Mouse (Mus musculus) midbrain, postnatal 0 days (tissue): ENCODE measurements around the gene Man1b1. TPM values are rescaled to one million over a fixed set of nuclear protein-coding genes. Genes with fewer than 3 reads are reported as not detected.

Experiments
- ATAC-seq: fragments of 200-750 bp; cut with Nextera tagmentation; 2 replicates; pipeline ENCODE4 v1.8.0; 2017; ENCODE audit warnings: moderate number of reproducible peaks, mild to moderate bottlenecking, moderate TSS enrichment, moderate library complexity; ENCODE audit not compliant: low FRiP score
- DNase-seq: peaks from one replicate; pipeline ENCODE4 v3.0.0-alpha.2; 2015; ENCODE audit warnings: low spot score
- H3K27ac ChIP-seq: fragments of 300-500 bp; sonication (generic); 2 replicates; pipeline ENCODE4 v1.5.1; 2014; ENCODE audit warnings: low read depth, mild to moderate bottlenecking, low read length, mixed read lengths
- H3K27me3 ChIP-seq: fragments of 300-500 bp; sonication (generic); 2 replicates; pipeline ENCODE4 v1.6.1; 2014; ENCODE audit warnings: low read length, control low read depth, mixed read lengths; ENCODE audit not compliant: insufficient read depth
- H3K36me3 ChIP-seq: fragments of 300-500 bp; sonication (generic); 2 replicates; pipeline ENCODE4 v1.6.1; 2014; ENCODE audit warnings: low read length, control low read depth, mixed read lengths; ENCODE audit not compliant: insufficient read depth
- H3K4me1 ChIP-seq: fragments of 300-500 bp; sonication (generic); 2 replicates; pipeline ENCODE4 v1.6.1; 2014; ENCODE audit warnings: mild to moderate bottlenecking, control low read depth, antibody characterized with exemption, low read length, mixed read lengths; ENCODE audit not compliant: insufficient read depth
- H3K4me2 ChIP-seq: fragments of 300-500 bp; sonication (generic); 2 replicates; pipeline ENCODE4 v1.6.1; 2014; ENCODE audit warnings: low read depth, mild to moderate bottlenecking, low read length, mixed read lengths; ENCODE audit not compliant: poor library complexity, severe bottlenecking
- H3K4me3 ChIP-seq: fragments of 300-500 bp; sonication (generic); 2 replicates; pipeline ENCODE4 v1.5.1; 2014; ENCODE audit warnings: low read depth, mild to moderate bottlenecking, low read length, moderate library complexity
- H3K9ac ChIP-seq: fragments of 300-500 bp; sonication (generic); replicated peaks from 2 replicates; pipeline ENCODE4 v1.6.1; 2014; ENCODE audit warnings: mild to moderate bottlenecking, low read length, moderate library complexity, mixed read lengths; ENCODE audit not compliant: poor library complexity, severe bottlenecking
- H3K9me3 ChIP-seq: fragments of 300-500 bp; sonication (generic); 2 replicates; pipeline ENCODE4 v1.6.1; 2016; ENCODE audit warnings: low read length, control low read depth
- CTCF ChIP-seq: IDR thresholded peaks from 2 replicates; pipeline ENCODE4 v1.5.1; 2016; ENCODE audit warnings: antibody characterized with exemption, mild to moderate bottlenecking
- WGBS: fragments of 180-500 bp; shearing (Covaris S2); extraction: QIAGEN DNeasy Blood & Tissue Kit; methylation state at CpG from one replicate; pipeline ENCODE4 v1.1.7; 2014; 5-methylcytosine and 5-hydroxymethylcytosine counted together
- polyA plus RNA-seq: library from polyadenylated mRNA; unstranded; fragments of >200 nt; fragmentation: Nextera tagmentation; extraction: Ambion mirVana; gene quantifications from 2 replicates; pipeline ENCODE4 v1.2.1, GENCODE M21; 2015
- total RNA-seq: library from RNA; depleted of rRNA; stranded (reverse); fragments of >200 nt; gene quantifications from 2 replicates; pipeline ENCODE4 v1.2.3, GENCODE M21; 2014

Gene Man1b1
- total and polyA plus RNA-seq, 2 experiments from 2014 or later = 53.1 to 60.0 TPM

- no peaks in the 10 kb centered on the region for H3K36me3 ChIP-seq
- H3K4me3 ChIP-seq = no peak overlapping the region
- H3K4me2 ChIP-seq = no peak overlapping the region
- peaks cover 12% of the 10 kb centered on the region for H3K27me3 ChIP-seq
- H3K27ac ChIP-seq = no peak overlapping the region
- H3K9me3 ChIP-seq = no peaks in the 10 kb centered on the region
- ATAC-seq = no peak
- no peak overlapping the region for H3K9ac ChIP-seq
- no peak for TF ChIP-seq CTCF
- 0 out of 2 replicates have a peak, but pooled peaks cover 3% of the 10 kb centered on the region for H3K4me1 ChIP-seq
- WGBS = 76% methylated on average over 5 of the region's 5 CpGs
- no peak for DNase-seq
These were observed 59.1 kb downstream of the Man1b1 start for GRCm38 (mm10) chr2:25391266-25391665.

GRCm38 (mm10) chr2:25394281-25395221 lies 62.4 kb downstream of the Man1b1 start:
- peaks cover 40% of the 10 kb centered on the region for H3K27me3 ChIP-seq
- no peaks in the 10 kb centered on the region for H3K36me3 ChIP-seq
- DNase-seq (peak; percentile 86), ATAC-seq (peak; percentile 74)
- 15% methylated on average over 3 of the region's 3 CpGs for WGBS
- no peak for TF ChIP-seq CTCF
- peak overlapping the region; percentile 38; the same call in 1 of the 2 replicates for H3K27ac ChIP-seq
- no peak overlapping the region for H3K4me3 ChIP-seq
- H3K9me3 ChIP-seq = no peaks in the 10 kb centered on the region
- H3K4me1 ChIP-seq = 0 out of 2 replicates have a peak, but pooled peaks cover 8% of the 10 kb centered on the region
- no peak overlapping the region for H3K4me2 ChIP-seq
- no peak overlapping the region for H3K9ac ChIP-seq

- H3K9me3 ChIP-seq = no peaks in the 10 kb centered on the region
- peaks cover 13% of the 10 kb centered on the region; the same call in 1 of the 2 replicates for H3K4me1 ChIP-seq
- peak within 1 kb of the TSS; percentile 62 for H3K4me2 ChIP-seq
- 0 out of 2 replicates have a peak within 1 kb of the TSS, but pooled peaks have one; percentile 19 for H3K27ac ChIP-seq
- H3K27me3 ChIP-seq = peaks cover 40% of the 10 kb centered on the region
- DNase-seq (peak; percentile 69), ATAC-seq (no peak)
- peak within 1 kb of the TSS; percentile 34 for H3K4me3 ChIP-seq
- no peaks in the 10 kb centered on the region for H3K36me3 ChIP-seq
- 2% methylated on average over 57 of the region's 57 CpGs for WGBS
- H3K9ac ChIP-seq = no peak within 1 kb of the TSS; the same call in 1 of the 2 replicates
- TF ChIP-seq CTCF = peak; percentile 44
These were observed 63.8 kb downstream of the Man1b1 start, which contains the start of gene Entpd2 for GRCm38 (mm10) chr2:25395721-25396596. Entpd2 (plus strand) TSS chr2:25395874.

GRCm38 (mm10) chr2:25396597-25396983 lies 64.5 kb downstream of the Man1b1 start:
- Histone ChIP-seq H3K4me2 (peak overlapping the region; percentile 62), H3K9ac (no peak overlapping the region), H3K27ac (no peak overlapping the region), H3K4me3 (peak overlapping the region; percentile 34), H3K9me3 (no peaks in the 10 kb centered on the region), H3K36me3 (no peaks in the 10 kb centered on the region), H3K27me3 (peaks cover 40% of the 10 kb centered on the region), H3K4me1 (peaks cover 13% of the 10 kb centered on the region; the same call in 1 of the 2 replicates)
- WGBS = 27% methylated on average over 3 of the region's 3 CpGs
- TF ChIP-seq CTCF = no peak
- DNase-seq (peak; percentile 36), ATAC-seq (no peak)

- no peak overlapping the region for H3K27ac ChIP-seq
- TF ChIP-seq CTCF = no peak
- no peaks in the 10 kb centered on the region for H3K36me3 ChIP-seq
- H3K4me3 ChIP-seq = no peak overlapping the region
- DNase-seq = no peak
- H3K27me3 ChIP-seq = peaks cover 40% of the 10 kb centered on the region
- no peak overlapping the region for H3K4me2 ChIP-seq
- no peaks in the 10 kb centered on the region for H3K9me3 ChIP-seq
- ATAC-seq = no peak
- 60% methylated on average over 1 of the region's 1 CpGs for WGBS
- H3K4me1 ChIP-seq = peaks cover 13% of the 10 kb centered on the region; the same call in 1 of the 2 replicates
- no peak overlapping the region for H3K9ac ChIP-seq
These were observed 64.9 kb downstream of the Man1b1 start for GRCm38 (mm10) chr2:25397010-25397409.
